Mouse (Mus musculus): ENCODE measurements around the gene Gm17482.

DNA sequence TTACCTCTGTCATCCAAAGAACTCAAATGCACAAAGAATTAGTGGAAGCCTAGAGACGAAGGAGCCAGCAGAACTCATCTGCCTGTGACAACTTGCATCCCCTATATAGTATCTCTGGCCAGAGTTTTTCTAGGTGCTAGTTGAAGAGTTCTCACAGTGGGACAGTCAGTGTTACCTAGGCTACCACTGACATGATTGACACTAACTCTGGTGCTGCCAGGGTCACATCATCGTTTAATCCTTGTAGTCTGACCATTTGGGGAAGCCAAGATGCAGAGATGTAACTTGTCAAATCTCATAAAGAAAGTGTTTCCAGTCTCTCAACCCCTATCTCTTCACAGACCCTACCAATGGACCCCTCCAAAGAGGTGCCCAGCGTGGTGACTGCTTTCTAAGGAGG, 44.2 kb downstream of the Gm17482 start:
- TF ChIP-seq CTCF (IDR thresholded peaks at IDR 0.05; ENCODE audit: extremely low read depth, insufficient read depth, insufficient read length, insufficient replicate concordance) (no peak), POLR2A (IDR thresholded peaks at IDR 0.05; ENCODE audit: low read depth, low read length) (no peak)

Data from spleen, adult 2 months (tissue).